Mouse (Mus musculus): ENCODE results near the gene Fli1.

Fli1 gene

GRCm38 (mm10) chr9:32412836-32413580 lies 129.7 kb downstream of the Fli1 start:
- DNase-seq (ENCODE audit: extremely low read depth, low read depth, low spot score): no peak

GRCm38 (mm10) chr9:32411507-32411906 lies 131.2 kb downstream of the Fli1 start:
- no peak for DNase-seq (ENCODE audit: extremely low read depth, low read depth, low spot score)

- DNase-seq (ENCODE audit: extremely low read depth, low read depth, low spot score): no peak
Observed at GRCm38 (mm10) chr9:32410671-32411070, 132.0 kb downstream of the Fli1 start.

GRCm38 (mm10) chr9:32409060-32409961 lies 133.3 kb downstream of the Fli1 start:
- no peak for DNase-seq (ENCODE audit: extremely low read depth, low read depth, low spot score)

DNA sequence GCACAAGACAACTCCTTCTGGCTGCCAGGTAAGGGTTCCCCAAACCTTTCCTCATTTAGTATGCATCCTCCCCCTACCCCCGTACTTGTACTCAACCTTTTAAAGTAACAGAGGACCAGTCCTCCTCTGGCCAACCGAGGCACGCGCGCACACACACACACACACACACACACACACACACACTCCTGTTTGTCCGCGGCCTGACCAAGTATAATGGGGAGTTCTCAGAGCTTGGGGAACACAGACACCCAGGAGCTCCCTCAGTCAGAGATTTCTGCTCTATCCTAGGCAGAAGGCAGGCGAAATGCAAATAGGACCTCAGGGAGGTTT lies 134.0 kb downstream of the Fli1 start:
- DNase-seq (ENCODE audit: extremely low read depth, low read depth, low spot score): no peak

GRCm38 (mm10) chr9:32405191-32405925 lies 137.3 kb downstream of the Fli1 start:
- no peak for DNase-seq (ENCODE audit: extremely low read depth, low read depth, low spot score)

GRCm38 (mm10) chr9:32400662-32401161 lies 141.9 kb downstream of the Fli1 start:
- DNase-seq (ENCODE audit: extremely low read depth, low read depth, low spot score): no peak

DNA sequence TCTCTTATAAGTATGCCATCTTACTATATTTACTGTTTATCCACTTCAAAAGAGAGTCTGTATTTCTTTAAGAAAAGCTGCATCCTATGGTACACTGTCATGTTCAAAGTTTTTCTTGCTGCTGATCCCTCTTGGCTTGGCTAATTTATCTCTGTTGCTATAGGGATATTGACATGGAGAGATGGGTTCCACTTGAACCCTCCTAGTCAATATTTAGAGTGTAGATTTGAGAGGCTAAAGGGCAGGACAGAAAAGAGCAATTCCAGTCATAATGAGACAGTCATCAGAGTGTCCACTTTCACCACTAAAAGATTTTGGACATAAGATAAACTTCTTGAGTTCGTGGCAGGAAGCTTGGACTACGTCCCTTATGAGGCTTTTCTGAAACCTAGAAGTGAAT lies 142.4 kb downstream of the Fli1 start:
- DNase-seq (ENCODE audit: extremely low read depth, low read depth, low spot score): no peak

DNA sequence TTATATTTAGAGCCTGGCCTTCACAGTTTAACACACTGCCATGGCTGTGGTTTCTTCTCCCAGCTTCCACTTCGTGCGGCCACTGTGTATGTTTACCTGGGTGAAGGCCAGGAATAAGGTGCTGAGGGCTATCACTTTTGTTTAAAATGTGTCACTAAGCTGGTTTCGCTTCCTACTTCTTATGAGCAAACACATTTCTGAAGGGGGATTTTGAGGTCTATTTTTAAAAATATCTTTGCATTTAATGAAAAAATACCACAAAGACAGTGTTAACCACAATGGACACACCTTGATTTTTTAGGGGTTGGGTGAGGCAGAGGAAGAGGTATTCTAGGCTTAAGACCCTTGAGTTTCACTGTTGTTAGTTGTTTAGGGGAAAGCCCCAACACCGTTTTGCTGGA lies 147.9 kb downstream of the Fli1 start:
- DNase-seq (ENCODE audit: extremely low read depth, low read depth, low spot score): no peak

DNA sequence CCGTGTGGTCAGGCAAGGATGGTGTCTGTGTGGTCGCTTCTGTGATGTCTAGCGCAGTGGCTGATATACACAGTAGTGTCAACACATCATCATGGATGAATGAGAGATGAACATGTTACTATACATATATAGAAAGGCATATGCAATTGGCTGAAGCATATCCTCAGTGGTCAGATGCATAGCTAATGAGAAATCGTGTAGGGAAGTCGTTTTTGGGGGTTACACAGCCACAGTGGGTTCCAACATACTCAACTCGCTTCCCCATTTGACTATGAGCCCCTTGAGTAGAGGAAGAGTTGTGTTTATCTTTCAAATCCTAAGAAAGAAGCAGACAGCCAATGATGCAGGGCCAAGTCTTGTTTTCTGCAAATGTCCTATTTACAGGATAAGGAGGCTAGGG lies 149.9 kb downstream of the Fli1 start:
- DNase-seq (ENCODE audit: extremely low read depth, low read depth, low spot score): no peak

DNA sequence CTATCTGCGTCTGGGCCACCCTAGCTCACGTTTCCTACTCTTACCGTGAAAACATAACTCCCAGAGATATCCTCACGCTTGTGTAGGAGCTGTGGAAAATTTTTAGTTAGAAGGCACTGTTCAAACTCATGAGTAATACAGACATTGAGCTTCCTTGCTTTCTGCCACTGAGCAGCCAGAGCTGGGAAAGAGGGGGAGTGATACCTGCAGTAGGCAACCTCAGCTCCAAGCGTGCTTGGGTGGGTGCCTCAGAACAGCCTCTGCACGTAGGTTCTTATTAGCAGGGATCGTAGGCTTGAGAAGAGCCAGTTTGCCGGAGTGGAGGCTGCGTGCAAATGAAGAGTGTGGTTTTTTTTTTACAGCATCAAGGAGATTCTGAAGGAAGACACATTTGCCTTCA lies 151.0 kb downstream of the Fli1 start:
- no peak for DNase-seq (ENCODE audit: extremely low read depth, low read depth, low spot score)

- DNase-seq (ENCODE audit: extremely low read depth, low read depth, low spot score): no peak
Observed at GRCm38 (mm10) chr9:32391092-32391491, 151.6 kb downstream of the Fli1 start.

DNA sequence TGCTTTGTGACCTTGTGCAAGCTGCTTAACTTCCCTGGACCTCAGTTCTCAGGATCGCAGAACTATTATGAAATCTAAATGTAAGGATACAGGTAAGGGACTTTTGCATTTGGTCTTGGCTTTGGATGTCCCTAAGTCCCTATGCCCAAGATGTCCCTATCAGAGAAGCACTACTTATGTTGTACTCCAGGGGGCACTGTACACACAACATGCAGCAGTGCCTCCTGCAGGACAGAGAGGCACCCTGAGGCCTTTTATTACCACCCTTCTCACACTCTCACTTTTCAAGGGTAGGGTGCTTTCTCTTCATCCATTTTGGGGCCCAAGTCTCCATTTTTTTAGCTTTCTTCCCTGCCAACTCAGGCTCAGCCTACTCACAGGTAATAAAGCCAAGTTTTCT lies 154.5 kb downstream of the Fli1 start:
- no peak for DNase-seq (ENCODE audit: extremely low read depth, low read depth, low spot score)

- DNase-seq (ENCODE audit: extremely low read depth, low read depth, low spot score): no peak
Observed at GRCm38 (mm10) chr9:32384906-32385305, 157.8 kb downstream of the Fli1 start.

- DNase-seq (ENCODE audit: extremely low read depth, low read depth, low spot score): no peak
Observed at GRCm38 (mm10) chr9:32376863-32377590, 165.6 kb downstream of the Fli1 start.

GRCm38 (mm10) chr9:32376031-32376430 lies 166.6 kb downstream of the Fli1 start:
- no peak for DNase-seq (ENCODE audit: extremely low read depth, low read depth, low spot score)

- no peak for DNase-seq (ENCODE audit: extremely low read depth, low read depth, low spot score)
Observed at GRCm38 (mm10) chr9:32373656-32374055, 169.0 kb downstream of the Fli1 start.

Data from fat pad, adult 2 months (tissue).